Mouse (Mus musculus) forebrain, postnatal 0 days (tissue): Measurements from ENCODE around the gene Gsg1l. TPM values are rescaled to one million over a fixed set of nuclear protein-coding genes. Genes with fewer than 3 reads are reported as not detected.

Experiments
- ATAC-seq: fragments of 200-750 bp; cut with Nextera tagmentation; 2 replicates; pipeline ENCODE4 v1.8.0; 2017; ENCODE audit warnings: mild to moderate bottlenecking, moderate library complexity
- DNase-seq: peaks from one replicate; pipeline ENCODE4 v3.0.0-alpha.2; 2015
- H3K27ac ChIP-seq: fragments of 300-500 bp; sonication (generic); 2 replicates; pipeline ENCODE4 v1.5.1; 2014; ENCODE audit warnings: low read depth, mild to moderate bottlenecking, antibody characterized with exemption, low read length, moderate library complexity, mixed read lengths
- H3K27me3 ChIP-seq: fragments of 300-500 bp; sonication (generic); 2 replicates; pipeline ENCODE4 v1.6.1; 2014; ENCODE audit warnings: mild to moderate bottlenecking, low read length, mixed read lengths; ENCODE audit not compliant: insufficient read depth
- H3K36me3 ChIP-seq: fragments of 300-500 bp; sonication (generic); 2 replicates; pipeline ENCODE4 v1.6.1; 2014; ENCODE audit warnings: mild to moderate bottlenecking, moderate library complexity; ENCODE audit not compliant: insufficient read depth
- H3K4me1 ChIP-seq: fragments of 300-500 bp; sonication (generic); 2 replicates; pipeline ENCODE4 v1.6.1; 2014; ENCODE audit warnings: antibody characterized with exemption; ENCODE audit not compliant: insufficient read depth
- H3K4me2 ChIP-seq: fragments of 300-500 bp; sonication (generic); 2 replicates; pipeline ENCODE4 v1.6.1; 2014; ENCODE audit warnings: low read depth, mild to moderate bottlenecking, moderate library complexity
- H3K4me3 ChIP-seq: fragments of 300-500 bp; sonication (generic); 2 replicates; pipeline ENCODE4 v1.5.1; 2014; ENCODE audit warnings: low read depth, low read length, mixed read lengths
- H3K9ac ChIP-seq: fragments of 300-500 bp; sonication (generic); 2 replicates; pipeline ENCODE4 v1.6.1; 2014; ENCODE audit warnings: mild to moderate bottlenecking
- H3K9me3 ChIP-seq: fragments of 300-500 bp; sonication (generic); 2 replicates; pipeline ENCODE4 v1.6.1; 2016; ENCODE audit warnings: low read length
- CTCF ChIP-seq: sonication (generic); IDR thresholded peaks from 2 replicates; pipeline ENCODE4 v1.5.1; 2016; ENCODE audit warnings: antibody characterized with exemption, control low read depth, low read depth
- WGBS: fragments of 180-500 bp; shearing (Covaris S2); extraction: QIAGEN DNeasy Blood & Tissue Kit; methylation state at CpG from one replicate; pipeline ENCODE4 v1.1.7; 2014; 5-methylcytosine and 5-hydroxymethylcytosine counted together
- polyA plus RNA-seq: library from polyadenylated mRNA; unstranded; fragments of >200 nt; fragmentation: Nextera tagmentation; extraction: Ambion mirVana; gene quantifications from 2 replicates; pipeline ENCODE4 v1.2.1, GENCODE M21; 2015
- total RNA-seq: library from RNA; depleted of rRNA; stranded (reverse); fragments of >200 nt; gene quantifications from 2 replicates; pipeline ENCODE4 v1.2.3, GENCODE M21; 2014

The Gsg1l gene
- total and polyA plus RNA-seq, 2 experiments from 2014 or later: 10.7 to 20.0 TPM

DNA sequence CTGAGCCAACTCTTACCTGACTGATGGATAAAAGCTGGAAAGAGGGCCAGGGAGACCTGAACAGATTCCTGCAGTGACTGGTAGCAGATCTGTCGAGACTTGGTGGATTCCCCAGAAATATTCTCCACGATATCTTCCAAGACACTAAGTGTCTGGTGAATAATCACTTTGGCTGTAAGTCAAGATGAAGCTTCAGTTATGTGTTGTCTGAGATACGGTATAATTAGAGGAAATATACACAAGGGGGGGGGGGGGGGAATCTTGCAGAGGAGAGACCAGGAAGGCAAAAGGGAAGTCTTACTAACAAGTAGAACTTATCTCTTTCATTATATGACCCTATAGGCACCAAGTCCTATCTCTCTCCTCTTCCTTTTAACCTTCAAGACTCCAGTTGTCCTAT, 27.7 kb upstream of the Gsg1l start:
- Histone ChIP-seq H3K4me3 (no peak overlapping the region), H3K36me3 (peaks cover 82% of the 10 kb centered on the region), H3K9me3 (no peaks in the 10 kb centered on the region), H3K27ac (no peak overlapping the region), H3K27me3 (no peaks in the 10 kb centered on the region), H3K4me2 (no peak overlapping the region), H3K4me1 (no peaks in the 10 kb centered on the region), H3K9ac (no peak overlapping the region)
- TF ChIP-seq CTCF: no peak
- no peak for DNase-seq
- WGBS: 77% methylated on average over 3 of the region's 3 CpGs
- no peak for ATAC-seq

GRCm38 (mm10) chr7:126100440-126100839, 18.2 kb upstream of the Gsg1l start:
- no peak for TF ChIP-seq CTCF
- Histone ChIP-seq H3K9me3 (no peaks in the 10 kb centered on the region), H3K27ac (no peak overlapping the region), H3K4me1 (no peaks in the 10 kb centered on the region), H3K27me3 (no peaks in the 10 kb centered on the region), H3K4me3 (no peak overlapping the region), H3K4me2 (no peak overlapping the region), H3K36me3 (peaks cover 56% of the 10 kb centered on the region), H3K9ac (no peak overlapping the region)
- DNase-seq: no peak
- WGBS: 94% methylated on average over 11 of the region's 11 CpGs
- ATAC-seq: no peak

- Histone ChIP-seq H3K4me1 (no peaks in the 10 kb centered on the region), H3K27me3 (no peaks in the 10 kb centered on the region), H3K4me2 (no peak overlapping the region), H3K4me3 (no peak overlapping the region), H3K27ac (no peak overlapping the region), H3K36me3 (peaks cover 50% of the 10 kb centered on the region), H3K9ac (no peak overlapping the region), H3K9me3 (no peaks in the 10 kb centered on the region)
- DNase-seq: no peak
- ATAC-seq: no peak; the same call in 1 of the 2 replicates
- 92% methylated on average over 2 of the region's 2 CpGs for WGBS
- no peak for TF ChIP-seq CTCF
Observed at GRCm38 (mm10) chr7:126099835-126100234, 17.6 kb upstream of the Gsg1l start.

DNA sequence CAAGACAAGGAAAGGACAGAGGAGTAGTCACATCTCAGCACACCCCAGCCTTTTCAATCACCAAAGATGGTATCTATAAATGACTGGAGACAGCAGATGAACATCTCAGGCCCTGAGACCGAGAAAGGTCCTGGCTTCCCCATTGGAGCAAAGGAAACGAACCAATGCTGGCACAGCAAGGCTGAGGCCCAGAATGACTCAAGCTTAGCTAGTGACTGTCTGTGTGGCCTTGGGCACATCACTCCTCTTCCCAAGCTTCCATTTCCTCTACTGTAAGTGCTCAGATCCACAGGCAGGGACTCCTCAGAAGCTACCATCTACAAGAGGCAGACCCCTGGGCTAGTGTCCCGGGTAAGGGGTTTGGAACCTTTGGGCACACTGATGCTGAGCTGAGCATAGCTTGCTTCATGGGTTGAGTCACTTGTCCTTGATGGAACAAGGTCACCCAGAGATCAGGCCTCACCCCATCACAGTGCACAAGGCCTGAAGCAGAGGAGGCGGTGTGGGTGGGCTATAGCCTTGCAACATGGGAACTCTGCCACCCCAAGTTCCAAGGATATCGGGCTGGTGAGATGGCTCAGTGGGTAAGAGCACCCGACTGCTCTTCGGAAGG, 17.1 kb upstream of the Gsg1l start:
- no peak overlapping the region for H3K27ac ChIP-seq
- no peaks in the 10 kb centered on the region for H3K4me1 ChIP-seq
- no peak for DNase-seq
- H3K9me3 ChIP-seq: no peaks in the 10 kb centered on the region
- peaks cover 45% of the 10 kb centered on the region for H3K36me3 ChIP-seq
- H3K27me3 ChIP-seq: no peaks in the 10 kb centered on the region
- ATAC-seq: no peak
- H3K9ac ChIP-seq: no peak overlapping the region
- H3K4me2 ChIP-seq: no peak overlapping the region
- 97% methylated on average over 7 of the region's 7 CpGs for WGBS
- H3K4me3 ChIP-seq: no peak overlapping the region
- TF ChIP-seq CTCF: no peak

GRCm38 (mm10) chr7:126097219-126097915, 15.2 kb upstream of the Gsg1l start:
- Histone ChIP-seq H3K27me3 (no peaks in the 10 kb centered on the region), H3K9me3 (no peaks in the 10 kb centered on the region), H3K4me1 (no peaks in the 10 kb centered on the region), H3K4me3 (no peak overlapping the region), H3K27ac (no peak overlapping the region), H3K4me2 (no peak overlapping the region), H3K9ac (no peak overlapping the region), H3K36me3 (peaks cover 30% of the 10 kb centered on the region)
- DNase-seq: no peak
- no peak for ATAC-seq
- no peak for TF ChIP-seq CTCF
- 94% methylated on average over 9 of the region's 9 CpGs for WGBS

GRCm38 (mm10) chr7:126096596-126096995, 14.4 kb upstream of the Gsg1l start:
- H3K36me3 ChIP-seq: peaks cover 23% of the 10 kb centered on the region
- no peak for DNase-seq
- no peak overlapping the region for H3K9ac ChIP-seq
- no peak for ATAC-seq
- 88% methylated on average over 5 of the region's 5 CpGs for WGBS
- no peak overlapping the region for H3K27ac ChIP-seq
- H3K27me3 ChIP-seq: no peaks in the 10 kb centered on the region
- H3K4me2 ChIP-seq: no peak overlapping the region
- TF ChIP-seq CTCF: no peak
- no peaks in the 10 kb centered on the region for H3K4me1 ChIP-seq
- H3K9me3 ChIP-seq: no peaks in the 10 kb centered on the region
- no peak overlapping the region for H3K4me3 ChIP-seq

DNA sequence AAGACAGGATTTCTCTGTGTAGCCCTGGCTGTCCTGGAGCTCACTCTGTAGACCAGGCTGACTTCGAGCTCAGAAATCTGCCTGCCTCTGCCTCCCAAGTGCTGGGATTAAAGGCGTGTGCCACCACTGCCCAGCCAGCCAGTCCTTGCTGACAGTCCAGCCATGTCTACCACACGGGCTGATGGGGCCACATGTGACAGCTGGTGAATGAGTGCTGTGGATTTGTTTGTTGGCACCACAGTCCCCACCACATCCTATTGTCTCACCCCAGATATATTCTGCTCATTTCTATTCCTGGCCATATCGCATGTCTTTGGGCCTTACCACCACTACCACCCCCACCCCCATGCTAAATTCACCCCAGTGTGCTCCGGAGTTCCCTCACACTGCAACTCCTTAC, 12.5 kb upstream of the Gsg1l start:
- Histone ChIP-seq H3K27me3 (no peaks in the 10 kb centered on the region), H3K36me3 (peaks cover 6% of the 10 kb centered on the region; the same call in 1 of the 2 replicates), H3K4me1 (no peaks in the 10 kb centered on the region), H3K4me3 (no peak overlapping the region), H3K9ac (no peak overlapping the region), H3K4me2 (no peak overlapping the region), H3K27ac (no peak overlapping the region), H3K9me3 (no peaks in the 10 kb centered on the region)
- TF ChIP-seq CTCF: no peak
- ATAC-seq: no peak
- WGBS: 97% methylated on average over 5 of the region's 5 CpGs
- DNase-seq: no peak
